Mouse (Mus musculus) megakaryocyte, embryonic 14.5 days (primary cell): ENCODE measurements at regions not wholly inside any gene's neighbourhood (a gene's known extent, or its start where the extent isn't known, plus 50 kb on each side); places are given as distances from the start of the nearest gene placed in this dataset.

Source experiments
- FLI1 ChIP-seq: IDR thresholded peaks from 2 replicates; pipeline ENCODE4 v1.6.1; 2012; ENCODE audit warnings: low read length, inconsistent platforms, mixed read lengths
- GATA1 ChIP-seq: IDR thresholded peaks from 3 replicates; pipeline ENCODE4 v1.6.1; 2012; ENCODE audit warnings: mixed read lengths, low read length, inconsistent platforms, borderline replicate concordance

GRCm38 (mm10) chr1:186804451-186804850 lies 55.3 kb upstream of the Rrp15 start:
- TF ChIP-seq GATA1 (no peak), FLI1 (no peak)
